Mouse (Mus musculus): ENCODE measurements at regions not wholly inside any gene's neighbourhood (a gene's known extent, or its start where the extent isn't known, plus 50 kb on each side); places are given as distances from the start of the nearest gene placed in this dataset.

DNA sequence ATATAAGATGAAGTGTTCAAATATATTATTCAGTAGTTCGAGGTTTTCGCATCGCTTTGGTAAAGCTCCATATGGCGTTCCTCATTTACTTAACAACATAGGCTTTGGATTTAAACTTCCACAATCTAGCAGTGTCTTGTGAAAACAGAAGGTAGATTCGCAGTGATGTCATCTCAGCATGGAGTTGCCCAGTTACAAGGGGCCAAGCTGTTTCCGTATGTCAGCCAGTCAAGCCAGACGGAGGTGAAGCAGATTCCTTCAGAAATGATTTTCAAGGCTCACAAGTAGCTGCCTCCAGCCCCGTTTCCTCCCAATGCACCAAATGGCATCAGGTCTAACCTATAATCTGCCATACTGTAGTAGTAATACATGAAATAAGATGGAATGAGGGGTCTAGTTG, 224.6 kb downstream of the Rwdd3 start:
- Histone ChIP-seq H3K4me2 (ENCODE audit: low read length) (no peak overlapping the region), H3K27me3 (replicated peaks; ENCODE audit: control insufficient read depth, insufficient read depth, low read length) (no peaks in the 10 kb centered on the region), H3K27ac (ENCODE audit: low read depth) (no peak overlapping the region), H3K4me1 (replicated peaks; ENCODE audit: control insufficient read depth, insufficient read depth, low read length) (no peaks in the 10 kb centered on the region), H3K4me3 (ENCODE audit: low read depth, low read length) (no peak overlapping the region), H3K9ac (ENCODE audit: low read length) (no peak overlapping the region), H3K9me3 (ENCODE audit: control insufficient read depth, low read length) (no peaks in the 10 kb centered on the region), H3K36me3 (ENCODE audit: control insufficient read depth, insufficient read depth, low read length) (no peaks in the 10 kb centered on the region)
- DNase-seq (ENCODE audit: low spot score), result no peak
- WGBS, result 86% methylated on average over 8 of the region's 8 CpGs
- no peak for ATAC-seq (replicated peaks; ENCODE audit: low FRiP score, low TSS enrichment, low read depth)

DNA sequence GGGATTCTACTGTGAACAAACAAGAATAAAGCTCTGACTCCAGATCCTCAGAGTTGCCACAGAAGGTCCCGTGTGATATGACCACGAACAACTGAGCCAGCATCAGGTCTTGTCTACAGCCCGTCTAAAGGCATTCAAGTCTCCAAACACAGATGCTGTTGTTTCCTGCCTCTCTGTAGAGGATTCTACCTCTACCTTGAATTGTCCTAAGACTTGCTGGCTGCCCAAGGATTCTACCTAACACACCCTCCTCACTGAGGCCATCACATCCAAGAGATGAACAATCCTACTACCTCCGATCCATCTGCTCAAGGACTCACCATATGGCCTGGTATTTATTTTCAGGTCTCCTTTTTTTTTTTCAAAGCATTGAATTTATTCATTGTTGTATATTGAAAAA, 237.1 kb downstream of the Rwdd3 start:
- DNase-seq (ENCODE audit: low spot score) (no peak), ATAC-seq (replicated peaks; ENCODE audit: low FRiP score, low TSS enrichment, low read depth) (no peak)
- 93% methylated on average over 4 of the region's 4 CpGs for whole genome bisulfite sequencing
- H3K36me3 ChIP-seq (ENCODE audit: control insufficient read depth, insufficient read depth, low read length), result no peaks in the 10 kb centered on the region
- H3K4me3 ChIP-seq (ENCODE audit: low read depth, low read length), result no peak overlapping the region
- no peak overlapping the region for H3K27ac ChIP-seq (ENCODE audit: low read depth)
- no peaks in the 10 kb centered on the region for H3K27me3 ChIP-seq (replicated peaks; ENCODE audit: control insufficient read depth, insufficient read depth, low read length)
- H3K9me3 ChIP-seq (ENCODE audit: control insufficient read depth, low read length), result no peaks in the 10 kb centered on the region
- H3K9ac ChIP-seq (ENCODE audit: low read length), result no peak overlapping the region
- no peaks in the 10 kb centered on the region for H3K4me1 ChIP-seq (replicated peaks; ENCODE audit: control insufficient read depth, insufficient read depth, low read length)
- no peak overlapping the region for H3K4me2 ChIP-seq (ENCODE audit: low read length)

DNA sequence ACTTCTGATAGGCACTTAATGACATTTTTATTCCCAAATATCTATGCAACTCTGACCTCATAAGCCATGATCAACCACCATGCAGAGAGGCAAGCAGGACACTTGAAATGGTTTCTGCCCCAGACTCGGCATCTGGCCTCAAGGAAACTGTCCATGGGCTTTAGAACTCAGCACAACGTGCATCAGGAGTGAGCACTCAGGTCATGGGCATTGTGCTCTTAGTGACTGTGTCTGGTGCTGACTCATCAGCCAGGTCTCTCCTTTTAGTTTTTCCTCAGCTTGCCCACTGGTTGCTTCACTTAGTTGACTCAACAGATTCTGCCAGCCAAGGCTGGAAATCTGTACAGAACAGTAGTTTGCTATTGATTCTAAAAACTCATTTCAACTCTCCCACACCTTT, 251.1 kb downstream of the Rwdd3 start:
- no peaks in the 10 kb centered on the region for H3K36me3 ChIP-seq (ENCODE audit: control insufficient read depth, insufficient read depth, low read length)
- no peak overlapping the region for H3K4me3 ChIP-seq (ENCODE audit: low read depth, low read length)
- no peaks in the 10 kb centered on the region for H3K27me3 ChIP-seq (replicated peaks; ENCODE audit: control insufficient read depth, insufficient read depth, low read length)
- H3K9ac ChIP-seq (ENCODE audit: low read length), result no peak overlapping the region
- H3K9me3 ChIP-seq (ENCODE audit: control insufficient read depth, low read length), result no peaks in the 10 kb centered on the region
- H3K4me2 ChIP-seq (ENCODE audit: low read length), result no peak overlapping the region
- no peak for ATAC-seq (replicated peaks; ENCODE audit: low FRiP score, low TSS enrichment, low read depth)
- no peak for DNase-seq (ENCODE audit: low spot score)
- H3K27ac ChIP-seq (ENCODE audit: low read depth), result no peak overlapping the region
- no peaks in the 10 kb centered on the region for H3K4me1 ChIP-seq (replicated peaks; ENCODE audit: control insufficient read depth, insufficient read depth, low read length)
- WGBS, result 59% methylated on average over 2 of the region's 2 CpGs

DNA sequence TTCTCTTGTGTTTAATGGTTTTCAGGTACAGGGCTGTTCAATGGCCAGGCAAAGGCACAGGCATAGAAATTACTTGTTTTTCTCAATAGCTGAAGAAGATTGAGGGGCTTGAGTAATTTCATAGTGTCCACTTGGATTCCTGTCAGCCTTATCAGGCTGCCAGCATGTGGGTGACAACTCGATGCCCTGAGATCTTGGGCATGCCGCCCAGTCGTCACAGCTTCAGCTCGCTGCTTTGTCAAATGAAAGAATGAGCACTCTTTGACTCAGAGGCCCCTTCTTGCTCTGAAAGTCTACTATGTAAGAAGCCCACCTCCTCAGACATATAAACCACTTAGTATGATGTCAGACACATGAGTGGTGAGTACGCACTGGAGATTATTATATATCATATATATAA, 272.6 kb downstream of the Rwdd3 start:
- ATAC-seq (replicated peaks; ENCODE audit: low FRiP score, low TSS enrichment, low read depth) (no peak), DNase-seq (ENCODE audit: low spot score) (no peak)
- WGBS, result 93% methylated on average over 5 of the region's 5 CpGs
- no peaks in the 10 kb centered on the region for H3K9me3 ChIP-seq (ENCODE audit: control insufficient read depth, low read length)
- H3K27me3 ChIP-seq (replicated peaks; ENCODE audit: control insufficient read depth, insufficient read depth, low read length), result no peaks in the 10 kb centered on the region
- H3K27ac ChIP-seq (ENCODE audit: low read depth), result no peak overlapping the region
- no peak overlapping the region for H3K9ac ChIP-seq (ENCODE audit: low read length)
- H3K4me2 ChIP-seq (ENCODE audit: low read length), result no peak overlapping the region
- no peaks in the 10 kb centered on the region for H3K36me3 ChIP-seq (ENCODE audit: control insufficient read depth, insufficient read depth, low read length)
- 0 out of 2 replicates have a peak, but pooled peaks cover 2% of the 10 kb centered on the region for H3K4me1 ChIP-seq (replicated peaks; ENCODE audit: control insufficient read depth, insufficient read depth, low read length)
- H3K4me3 ChIP-seq (ENCODE audit: low read depth, low read length), result no peak overlapping the region

DNA sequence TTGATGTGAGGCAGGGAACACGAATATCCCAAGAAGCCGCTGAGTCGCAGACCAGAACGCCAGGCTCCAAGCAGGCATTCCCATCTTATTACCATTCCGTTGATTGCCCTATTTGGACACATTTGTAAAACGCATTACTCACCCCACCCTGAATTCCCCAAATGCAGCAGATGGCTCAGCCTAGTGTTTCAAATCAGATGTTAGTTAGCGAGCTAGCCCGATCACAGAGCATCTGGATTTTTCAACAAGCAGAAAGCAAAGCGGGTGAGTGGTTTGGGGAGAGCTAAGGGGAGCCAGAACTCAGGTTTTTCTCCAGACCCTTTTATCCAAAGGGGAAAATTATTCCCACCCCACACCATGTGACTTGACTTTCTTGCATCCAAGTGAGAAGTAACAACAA, 273.2 kb downstream of the Rwdd3 start:
- Histone ChIP-seq H3K36me3 (ENCODE audit: control insufficient read depth, insufficient read depth, low read length) (no peaks in the 10 kb centered on the region), H3K27me3 (replicated peaks; ENCODE audit: control insufficient read depth, insufficient read depth, low read length) (no peaks in the 10 kb centered on the region), H3K4me3 (ENCODE audit: low read depth, low read length) (no peak overlapping the region), H3K4me2 (ENCODE audit: low read length) (no peak overlapping the region), H3K4me1 (replicated peaks; ENCODE audit: control insufficient read depth, insufficient read depth, low read length) (0 out of 2 replicates have a peak, but pooled peaks cover 2% of the 10 kb centered on the region), H3K27ac (ENCODE audit: low read depth) (no peak overlapping the region), H3K9me3 (ENCODE audit: control insufficient read depth, low read length) (no peaks in the 10 kb centered on the region), H3K9ac (ENCODE audit: low read length) (no peak overlapping the region)
- no peak for ATAC-seq (replicated peaks; ENCODE audit: low FRiP score, low TSS enrichment, low read depth)
- no peak for DNase-seq (ENCODE audit: low spot score)
- WGBS, result 70% methylated on average over 9 of the region's 9 CpGs

DNA sequence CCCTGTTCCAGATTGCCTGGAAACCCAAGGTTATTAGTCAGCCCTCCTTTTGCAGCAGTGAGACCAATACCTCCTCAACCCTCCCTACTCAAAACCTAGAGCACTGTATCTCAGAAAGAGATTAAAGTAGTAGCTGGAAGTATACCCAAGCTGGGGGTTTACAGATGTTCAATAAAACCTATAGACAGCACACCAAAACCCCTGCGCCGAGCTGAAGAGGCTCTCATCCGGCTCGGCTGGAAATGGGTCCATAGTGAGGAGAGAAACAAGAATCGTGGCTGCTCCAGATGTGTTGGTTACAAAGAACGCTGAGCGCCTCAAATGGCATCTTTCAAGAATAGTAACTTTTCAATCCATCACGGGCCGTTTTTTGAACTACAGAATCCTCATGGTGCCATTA, 273.7 kb downstream of the Rwdd3 start:
- no peak for ATAC-seq (replicated peaks; ENCODE audit: low FRiP score, low TSS enrichment, low read depth)
- WGBS, result 80% methylated on average over 9 of the region's 9 CpGs
- Histone ChIP-seq H3K27ac (ENCODE audit: low read depth) (no peak overlapping the region), H3K9ac (ENCODE audit: low read length) (no peak overlapping the region), H3K4me1 (replicated peaks; ENCODE audit: control insufficient read depth, insufficient read depth, low read length) (0 out of 2 replicates have a peak, but pooled peaks cover 2% of the 10 kb centered on the region), H3K4me2 (ENCODE audit: low read length) (no peak overlapping the region), H3K9me3 (ENCODE audit: control insufficient read depth, low read length) (no peaks in the 10 kb centered on the region), H3K4me3 (ENCODE audit: low read depth, low read length) (no peak overlapping the region), H3K36me3 (ENCODE audit: control insufficient read depth, insufficient read depth, low read length) (no peaks in the 10 kb centered on the region), H3K27me3 (replicated peaks; ENCODE audit: control insufficient read depth, insufficient read depth, low read length) (no peaks in the 10 kb centered on the region)
- DNase-seq (ENCODE audit: low spot score), result no peak

DNA sequence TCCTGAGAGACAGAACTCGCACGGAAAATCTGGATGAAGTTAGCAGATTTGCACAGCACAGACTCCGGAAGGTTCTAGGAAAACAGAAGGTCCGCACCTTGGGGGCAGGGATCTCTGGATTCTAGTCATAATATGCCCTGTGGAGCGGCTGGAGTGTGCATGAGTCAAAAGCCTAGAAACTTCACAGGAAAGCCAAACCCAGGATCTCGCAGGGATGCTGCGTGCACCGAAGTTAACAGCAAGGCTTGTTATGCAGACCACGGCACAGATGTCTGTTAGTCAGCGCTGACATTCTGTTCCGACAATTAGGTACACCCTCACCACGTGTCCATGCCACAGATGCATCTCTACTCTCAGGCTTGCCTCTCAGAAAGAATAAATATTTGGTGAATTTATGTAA, 274.3 kb downstream of the Rwdd3 start:
- no peak for ATAC-seq (replicated peaks; ENCODE audit: low FRiP score, low TSS enrichment, low read depth)
- Histone ChIP-seq H3K9me3 (ENCODE audit: control insufficient read depth, low read length) (no peaks in the 10 kb centered on the region), H3K9ac (ENCODE audit: low read length) (no peak overlapping the region), H3K27me3 (replicated peaks; ENCODE audit: control insufficient read depth, insufficient read depth, low read length) (no peaks in the 10 kb centered on the region), H3K4me3 (ENCODE audit: low read depth, low read length) (no peak overlapping the region), H3K36me3 (ENCODE audit: control insufficient read depth, insufficient read depth, low read length) (no peaks in the 10 kb centered on the region), H3K4me2 (ENCODE audit: low read length) (no peak overlapping the region), H3K27ac (ENCODE audit: low read depth) (no peak overlapping the region), H3K4me1 (replicated peaks; ENCODE audit: control insufficient read depth, insufficient read depth, low read length) (0 out of 2 replicates have a peak, but pooled peaks cover 2% of the 10 kb centered on the region)
- DNase-seq (ENCODE audit: low spot score), result no peak
- 52% methylated on average over 12 of the region's 12 CpGs for WGBS

DNA sequence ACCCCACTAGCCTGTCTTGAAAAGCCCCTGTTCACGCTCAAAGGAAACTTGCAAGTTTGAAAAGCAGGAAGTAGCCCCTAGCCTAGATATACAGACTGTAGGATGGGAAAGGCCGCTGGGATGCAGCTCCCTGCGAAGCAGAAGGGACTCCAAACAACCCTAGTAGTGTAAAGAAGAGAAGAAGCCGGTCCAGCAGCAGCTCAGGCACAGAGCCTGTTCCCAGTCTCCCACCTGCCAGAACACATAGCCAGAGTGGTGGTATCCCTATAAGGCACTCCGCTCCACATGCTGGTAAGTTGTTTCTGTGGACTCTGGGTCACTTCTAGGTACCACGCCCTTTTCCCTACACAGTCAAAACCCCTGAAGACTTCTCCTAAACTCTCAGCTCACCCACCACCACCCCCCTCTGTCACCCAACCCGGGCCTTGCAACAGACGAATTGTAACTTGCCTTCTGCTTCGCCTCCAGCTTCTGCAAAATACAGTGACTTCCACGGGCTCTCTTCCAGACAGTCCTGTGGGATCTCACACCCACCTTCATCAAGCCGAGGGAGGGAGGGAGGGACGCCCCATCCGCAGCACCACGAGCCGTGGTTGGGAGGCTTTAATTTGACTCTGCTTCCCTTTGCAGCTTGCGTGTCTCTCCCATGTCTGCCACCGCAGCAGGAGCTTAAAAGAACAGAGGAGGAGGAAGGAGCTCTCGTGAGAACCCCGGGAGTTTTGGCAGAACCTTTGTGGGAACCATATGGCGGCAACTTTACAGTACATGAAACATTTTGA, 285.2 kb downstream of the Rwdd3 start:
- Histone ChIP-seq H3K4me1 (replicated peaks; ENCODE audit: control insufficient read depth, insufficient read depth, low read length) (no peaks in the 10 kb centered on the region), H3K9me3 (ENCODE audit: control insufficient read depth, low read length) (no peaks in the 10 kb centered on the region), H3K27me3 (replicated peaks; ENCODE audit: control insufficient read depth, insufficient read depth, low read length) (no peaks in the 10 kb centered on the region), H3K27ac (ENCODE audit: low read depth) (no peak overlapping the region), H3K36me3 (ENCODE audit: control insufficient read depth, insufficient read depth, low read length) (no peaks in the 10 kb centered on the region), H3K9ac (ENCODE audit: low read length) (no peak overlapping the region), H3K4me2 (ENCODE audit: low read length) (peak overlapping the region; percentile 23; the same call in 1 of the 2 replicates), H3K4me3 (ENCODE audit: low read depth, low read length) (no peak overlapping the region)
- DNase-seq (ENCODE audit: low spot score) (no peak), ATAC-seq (replicated peaks; ENCODE audit: low FRiP score, low TSS enrichment, low read depth) (no peak)
- 48% methylated on average over 20 of the region's 20 CpGs for WGBS

DNA sequence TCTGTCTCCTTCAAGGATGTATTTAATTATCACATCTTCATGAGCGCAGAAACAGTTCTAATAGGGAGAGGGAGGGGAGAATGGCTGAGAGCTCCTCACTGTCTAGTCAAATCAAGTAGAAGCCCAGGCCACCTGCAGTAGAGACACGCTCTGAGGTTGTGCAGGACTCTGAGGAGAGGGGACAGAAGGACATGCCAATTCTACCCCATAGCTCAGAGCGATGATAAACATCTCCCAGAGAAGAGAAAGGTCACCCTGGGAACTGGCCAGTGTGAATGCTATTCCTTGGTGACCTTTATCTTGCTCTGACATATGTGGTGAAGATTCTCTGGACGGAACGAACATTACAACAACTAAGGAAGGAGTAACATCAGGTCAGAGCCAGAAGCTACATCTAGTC, 286.1 kb downstream of the Rwdd3 start:
- Histone ChIP-seq H3K27ac (ENCODE audit: low read depth) (no peak overlapping the region), H3K4me1 (replicated peaks; ENCODE audit: control insufficient read depth, insufficient read depth, low read length) (no peaks in the 10 kb centered on the region), H3K9ac (ENCODE audit: low read length) (no peak overlapping the region), H3K4me3 (ENCODE audit: low read depth, low read length) (no peak overlapping the region), H3K27me3 (replicated peaks; ENCODE audit: control insufficient read depth, insufficient read depth, low read length) (no peaks in the 10 kb centered on the region), H3K36me3 (ENCODE audit: control insufficient read depth, insufficient read depth, low read length) (no peaks in the 10 kb centered on the region), H3K4me2 (ENCODE audit: low read length) (no peak overlapping the region), H3K9me3 (ENCODE audit: control insufficient read depth, low read length) (no peaks in the 10 kb centered on the region)
- ATAC-seq (replicated peaks; ENCODE audit: low FRiP score, low TSS enrichment, low read depth), result no peak
- 77% methylated on average over 5 of the region's 5 CpGs for WGBS
- no peak for DNase-seq (ENCODE audit: low spot score)
